Mouse (Mus musculus) heart, adult 11 months (tissue): ENCODE data around the gene Dxo.
A peak's percentile ranks its signal among the peaks of the same experiment; 100 is the strongest.

ENCODE experiments used
- DNase-seq: peaks from one replicate; pipeline ENCODE4 v3.0.0; 2022

Gene Dxo

DNA sequence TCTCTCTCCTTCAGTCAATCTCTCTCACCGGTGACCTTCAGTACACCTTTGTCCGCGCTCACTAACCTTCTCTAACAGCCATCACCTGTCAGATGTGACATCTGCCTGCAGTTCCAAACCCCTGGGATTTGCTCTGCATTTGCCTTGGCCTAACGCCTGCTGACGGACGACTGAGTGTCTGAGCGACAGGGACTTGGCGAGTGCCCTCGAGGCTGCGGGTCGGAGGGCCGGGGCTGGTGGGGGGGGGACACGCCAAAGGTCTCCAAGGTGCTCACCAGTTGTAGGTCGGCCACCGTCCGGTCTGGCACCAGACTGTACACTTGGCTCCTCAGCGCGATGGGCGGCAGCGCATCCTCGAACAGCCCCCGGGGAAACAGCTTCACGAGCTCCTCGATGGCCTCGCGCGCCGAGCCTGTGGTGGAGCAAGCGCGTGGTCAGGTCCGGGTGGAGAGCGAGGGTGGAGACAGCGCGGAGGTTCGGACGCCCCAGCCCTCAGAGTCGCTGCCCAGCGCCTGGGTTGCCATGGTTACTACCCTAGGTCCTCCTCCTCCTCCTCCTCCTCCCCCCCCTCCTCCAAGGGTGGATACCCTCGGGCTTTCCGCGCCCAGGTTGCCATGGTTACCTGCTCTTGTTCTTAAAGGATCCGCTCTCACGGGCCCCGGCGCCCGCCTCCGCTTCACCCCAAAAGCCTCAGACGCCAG, 514 bp upstream of the Dxo start:
- DNase-seq = no peak

DNA sequence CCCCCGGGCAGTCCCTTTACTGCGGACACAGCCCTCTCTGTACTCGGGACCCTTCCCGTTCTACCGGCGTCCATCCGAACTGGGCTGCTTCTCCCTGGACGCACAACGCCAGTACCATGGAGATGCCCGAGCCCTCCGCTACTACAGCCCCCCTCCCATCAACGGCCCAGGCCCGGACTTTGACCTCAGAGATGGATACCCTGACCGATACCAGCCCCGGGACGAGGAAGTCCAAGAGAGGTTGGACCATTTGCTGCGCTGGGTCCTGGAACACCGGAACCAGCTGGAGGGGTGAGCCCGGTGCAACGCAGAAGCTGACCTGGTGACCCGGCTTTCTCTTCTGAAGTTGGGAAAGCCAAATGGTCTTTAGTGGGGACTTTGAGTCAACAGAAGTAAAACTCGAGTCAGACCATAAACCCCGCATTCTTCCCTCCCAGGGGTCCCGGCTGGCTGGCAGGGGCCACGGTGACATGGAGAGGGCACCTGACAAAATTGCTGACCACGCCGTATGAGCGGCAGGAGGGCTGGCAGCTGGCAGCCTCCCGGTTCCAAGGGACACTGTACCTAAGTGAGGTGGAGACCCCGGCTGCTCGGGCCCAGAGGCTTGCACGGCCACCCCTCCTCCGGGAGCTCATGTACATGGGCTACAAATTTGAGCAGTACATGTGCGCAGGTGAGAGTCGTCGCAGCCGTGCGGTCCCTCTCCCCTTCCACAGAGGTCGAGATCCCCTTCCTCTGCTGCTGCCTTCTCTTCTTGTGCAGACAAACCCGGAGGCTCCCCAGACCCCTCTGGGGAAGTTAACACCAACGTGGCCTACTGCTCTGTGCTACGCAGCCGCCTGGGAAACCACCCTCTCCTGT, 875 bp downstream of the Dxo start:
- DNase-seq = peak; percentile 94

DNA sequence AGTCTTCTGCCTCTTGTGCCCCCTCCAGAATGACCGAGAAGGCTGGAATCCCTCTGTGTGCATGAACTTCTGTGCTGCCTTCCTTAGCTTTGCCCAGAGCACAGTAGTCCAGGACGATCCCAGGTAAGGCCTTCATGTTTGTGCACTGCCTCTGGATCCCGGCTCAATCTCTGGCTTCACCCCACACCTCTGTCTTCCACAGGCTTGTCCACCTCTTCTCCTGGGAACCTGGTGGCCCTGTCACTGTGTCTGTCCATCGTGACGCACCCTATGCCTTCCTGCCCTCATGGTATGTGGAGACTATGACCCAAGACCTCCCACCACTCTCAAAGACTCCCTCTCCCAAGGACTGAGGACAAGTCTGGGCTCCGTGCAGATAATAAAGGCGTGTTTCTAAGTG, 2.0 kb downstream of the Dxo start:
- peak; percentile 91 for DNase-seq

DNA sequence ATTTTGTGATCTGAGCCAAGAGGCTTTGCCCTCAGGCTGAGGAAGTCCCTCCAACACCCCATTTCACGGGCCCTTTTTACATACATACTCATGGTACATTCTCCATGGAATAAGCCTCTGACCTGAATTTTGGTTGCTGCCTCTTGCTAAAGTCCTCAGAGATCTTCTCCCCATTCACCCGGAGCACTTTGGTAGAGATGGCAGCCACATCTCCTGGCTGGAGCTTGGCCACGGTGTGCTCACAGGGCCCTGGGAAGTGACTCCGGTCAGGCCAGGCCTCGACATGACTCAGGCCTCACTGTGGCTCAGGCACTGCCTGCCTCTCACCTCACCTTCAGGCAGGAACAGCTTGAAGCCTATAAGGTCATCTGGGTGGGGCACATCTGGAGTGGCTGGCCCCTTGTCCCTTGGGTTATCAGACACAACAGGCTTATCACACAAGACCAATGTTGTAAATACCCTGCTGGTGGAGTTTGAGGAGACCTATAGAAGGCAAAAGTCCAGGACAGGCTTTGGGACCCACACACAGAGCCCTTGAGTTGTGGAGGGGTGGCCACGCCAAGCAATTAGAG, 4.0 kb downstream of the Dxo start:
- DNase-seq = no peak

DNA sequence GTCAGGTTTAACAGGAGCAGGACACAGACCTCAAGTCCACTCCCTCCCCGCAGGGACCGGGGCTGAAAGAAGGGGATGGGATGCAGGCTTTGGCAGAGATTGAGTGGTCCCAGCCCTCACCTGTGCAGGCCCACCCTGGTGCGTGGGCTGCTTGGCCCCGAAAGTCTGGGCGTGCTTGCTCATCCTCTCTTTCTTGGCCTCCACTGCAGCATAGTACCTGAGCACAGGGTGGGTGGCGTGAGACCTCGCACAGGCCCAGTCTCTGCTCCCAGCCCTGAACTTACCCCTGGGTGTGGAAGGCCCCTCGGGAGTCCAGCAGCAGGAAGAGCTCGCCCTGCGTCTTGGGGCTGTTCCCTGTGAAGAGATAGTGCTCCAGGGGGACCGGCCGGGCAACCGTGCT, 8.1 kb downstream of the Dxo start:
- peak; percentile 91 for DNase-seq

DNA sequence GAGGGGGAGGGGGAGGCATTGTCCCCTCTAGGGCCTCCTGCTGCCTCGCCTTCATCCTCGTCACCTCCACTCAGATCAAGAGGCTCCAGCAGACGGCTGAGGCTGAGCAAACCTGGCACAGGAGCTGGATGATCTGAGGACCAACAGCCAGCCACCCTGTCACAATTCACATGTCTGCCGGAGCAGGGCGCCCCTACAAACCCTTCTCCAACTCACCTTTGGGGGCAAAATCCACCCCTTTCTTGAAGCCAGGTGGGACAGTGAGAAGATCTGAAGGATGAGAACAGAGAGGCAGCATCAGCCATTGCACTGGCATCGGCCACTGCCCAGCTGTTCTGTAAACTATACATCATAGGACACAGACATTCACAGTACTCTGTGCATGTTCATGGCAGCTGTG, 10.4 kb downstream of the Dxo start:
- peak; percentile 91 for DNase-seq

DNA sequence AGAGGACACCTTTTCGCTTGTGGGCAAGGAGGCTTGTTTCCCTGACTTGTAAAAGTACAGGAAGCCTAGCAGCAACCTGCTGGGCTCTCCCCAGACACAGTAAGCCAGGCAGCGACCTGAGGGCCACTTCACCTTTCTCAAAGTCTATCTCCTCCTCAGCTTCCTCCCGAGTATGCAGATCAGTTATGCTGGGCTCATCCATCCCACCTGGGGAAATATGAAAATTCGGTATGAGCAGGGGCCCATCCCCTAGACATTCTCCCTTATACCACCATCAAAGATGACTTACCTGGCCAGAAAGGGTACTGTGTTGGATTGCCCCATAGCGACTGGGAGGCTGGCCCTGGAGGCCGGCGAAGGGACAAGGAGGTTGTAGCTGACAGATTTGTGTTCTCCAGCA, 10.8 kb downstream of the Dxo start:
- peak; percentile 90 for DNase-seq

DNA sequence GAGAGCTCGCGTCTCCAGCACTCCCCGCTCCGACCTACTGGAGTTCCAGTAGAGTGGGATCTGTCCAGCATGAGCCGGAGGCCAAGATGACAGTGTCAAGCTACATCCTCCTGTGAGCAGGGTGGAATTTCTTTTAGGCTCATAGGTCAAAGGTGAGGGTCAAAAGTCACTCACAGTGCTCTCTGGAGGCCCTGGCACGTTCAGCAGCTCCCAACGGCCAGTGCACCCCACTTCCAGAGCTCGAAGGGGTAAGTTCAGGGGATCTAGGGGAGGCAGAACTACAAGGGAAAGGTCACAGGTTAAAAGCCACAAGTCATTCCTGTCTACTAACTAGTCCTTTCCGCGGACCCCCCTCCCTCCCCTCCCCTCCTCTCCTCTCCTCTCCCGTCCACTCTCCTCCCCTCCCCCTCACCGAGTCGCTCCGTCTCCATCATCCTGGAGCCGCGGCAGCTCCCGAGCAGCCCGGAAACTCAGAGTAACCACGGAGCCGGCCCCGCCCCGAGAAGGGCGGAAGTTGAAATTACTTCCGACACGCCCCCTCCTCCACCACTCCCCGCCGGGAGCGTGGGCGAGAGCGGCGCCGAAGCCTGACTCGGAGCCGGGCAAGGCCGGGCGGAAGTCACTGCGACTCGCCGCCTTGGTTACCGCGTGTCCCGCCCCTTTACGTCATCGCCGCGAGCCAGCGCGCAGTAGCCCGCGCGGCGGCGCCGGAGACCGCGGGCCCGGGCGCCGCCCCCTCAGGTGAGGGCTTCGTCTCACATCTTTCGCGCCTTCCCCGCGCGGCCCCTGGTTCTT, 13.1 kb downstream of the Dxo start, which contains the start of the genes Skiv2l and Nelfe:
Gene Skiv2l, minus strand, starts transcription at position 489 of the 795 bp plus-strand sequence.
Gene Nelfe, plus strand, starts transcription at position 670 of the 795 bp plus-strand sequence.
- DNase-seq = peak; percentile 99

DNA sequence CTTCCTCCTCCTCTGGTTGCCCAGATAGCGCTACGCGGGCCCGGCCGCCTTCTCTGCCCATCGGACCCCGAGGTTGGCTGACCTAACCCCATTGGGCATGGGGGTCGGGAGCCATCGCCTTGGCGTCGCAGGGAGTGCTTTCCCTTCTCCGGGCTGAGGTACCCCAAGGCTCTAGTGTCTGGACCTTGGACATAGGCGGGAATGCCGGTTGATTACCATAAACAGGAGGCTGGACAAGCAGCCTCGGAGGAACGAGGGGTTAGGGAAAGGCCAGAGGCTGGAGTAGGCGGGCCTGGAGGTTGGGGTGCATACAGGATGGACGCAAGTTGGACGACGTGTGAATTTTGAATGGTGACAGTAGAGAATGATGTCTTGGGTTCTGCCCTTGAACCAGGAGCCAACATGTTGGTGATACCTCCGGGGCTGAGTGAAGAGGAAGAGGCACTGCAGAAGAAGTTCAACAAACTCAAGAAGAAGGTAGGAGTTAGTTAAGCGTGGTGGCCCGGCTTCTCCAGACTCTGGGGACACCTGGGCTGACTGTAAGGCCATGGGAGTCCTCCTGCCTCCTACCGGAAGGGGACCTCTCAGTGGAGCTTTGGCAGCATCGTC, 13.8 kb downstream of the Dxo start:
- DNase-seq = no peak

DNA sequence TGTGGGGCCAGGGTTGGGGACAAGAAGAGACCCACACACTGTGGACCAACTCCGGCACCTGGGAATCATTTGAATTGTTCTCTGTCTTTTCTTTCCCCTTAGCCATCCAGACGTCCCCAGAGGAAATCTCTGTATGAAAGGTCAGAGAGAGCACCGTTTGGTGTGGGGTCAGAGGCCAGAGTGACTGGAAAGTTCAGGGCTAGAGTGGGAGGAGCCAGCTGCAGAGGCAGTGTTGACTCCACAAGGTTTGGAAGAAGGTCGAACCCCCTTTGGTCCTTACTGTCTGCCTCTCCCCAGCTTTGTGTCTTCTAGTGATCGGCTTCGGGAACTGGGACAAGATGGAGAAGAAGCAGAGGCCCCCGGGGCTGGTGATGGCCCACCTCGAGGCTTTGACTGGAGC, 16.7 kb downstream of the Dxo start:
- DNase-seq = no peak

DNA sequence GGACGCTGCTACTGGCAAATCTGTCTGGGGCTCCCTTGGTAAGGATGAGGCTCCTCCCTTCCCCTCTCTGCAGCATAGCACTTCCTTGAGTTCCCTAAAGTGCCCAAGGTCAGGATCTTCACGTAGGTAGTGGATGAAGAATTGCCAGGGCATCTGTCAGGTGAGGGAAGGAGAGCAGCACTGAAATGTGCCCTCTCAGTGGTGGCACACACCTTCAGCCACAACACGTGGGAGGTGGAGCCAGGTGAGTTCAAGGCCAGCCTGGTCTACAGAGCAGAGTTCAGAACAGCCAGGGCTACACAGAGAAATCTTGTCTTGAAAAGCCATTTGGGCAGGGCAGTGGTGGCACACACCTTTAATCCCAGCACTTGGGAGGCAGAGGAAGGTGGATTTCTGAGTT, 17.9 kb downstream of the Dxo start:
- peak; percentile 85 for DNase-seq

DNA sequence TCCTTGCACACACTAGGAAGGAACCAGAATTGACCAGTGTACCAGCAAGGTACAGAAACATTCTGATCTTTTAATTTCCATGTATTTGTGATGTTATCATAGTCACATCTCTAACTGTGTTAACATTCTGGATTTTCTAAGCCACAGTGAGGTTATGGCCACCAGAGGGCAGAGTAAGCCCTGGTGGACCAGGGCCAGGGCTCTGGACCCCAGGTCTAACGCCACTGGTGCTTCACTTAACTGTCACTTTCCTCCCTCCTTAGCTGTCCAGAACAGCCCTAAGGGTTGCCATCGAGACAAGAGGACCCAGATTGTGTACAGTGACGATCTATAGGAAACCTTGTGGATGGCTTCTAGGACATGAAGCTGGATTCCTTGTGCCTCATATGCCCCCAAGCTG, 19.0 kb downstream of the Dxo start:
- peak; percentile 87 for DNase-seq

DNA sequence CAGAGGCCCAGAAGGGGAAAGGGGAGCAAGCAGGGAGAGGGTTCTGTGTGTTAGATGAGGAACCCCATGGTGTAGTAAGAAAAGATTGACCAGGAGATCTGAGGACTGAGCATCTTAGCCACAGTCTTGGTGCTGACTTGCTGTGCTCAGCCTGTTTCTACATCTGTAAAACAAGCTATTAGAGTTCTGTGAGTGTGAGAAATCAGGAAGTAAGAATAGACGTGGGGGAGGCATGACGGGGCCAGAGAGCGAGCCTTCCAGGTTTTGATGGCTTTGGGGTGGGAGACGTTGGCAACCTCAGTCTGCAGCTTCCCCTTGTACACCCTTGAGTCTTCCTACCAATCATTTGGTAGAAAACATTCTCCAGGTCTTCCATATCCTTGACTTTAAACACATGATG, 21.9 kb downstream of the Dxo start:
- DNase-seq = no peak

DNA sequence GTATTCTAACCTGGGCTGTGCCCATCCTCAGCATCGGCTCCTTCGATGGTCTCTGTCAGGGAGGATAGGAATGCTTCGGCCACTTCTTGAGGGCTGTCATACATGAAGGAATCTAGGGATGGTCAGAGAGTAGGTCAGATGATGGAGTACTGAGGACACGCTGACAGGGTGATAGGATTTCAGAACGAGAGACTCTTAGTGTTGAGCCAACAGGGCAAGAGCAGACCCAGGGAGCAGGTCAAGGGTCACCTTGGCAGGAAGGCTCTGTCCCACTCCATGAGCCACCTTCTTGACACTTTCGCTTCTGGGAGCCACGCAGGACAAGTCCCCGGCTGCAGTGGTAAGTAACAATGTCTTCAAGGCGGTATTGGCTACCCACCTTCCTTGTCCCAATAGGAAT, 23.7 kb downstream of the Dxo start:
- peak; percentile 83 for DNase-seq

DNA sequence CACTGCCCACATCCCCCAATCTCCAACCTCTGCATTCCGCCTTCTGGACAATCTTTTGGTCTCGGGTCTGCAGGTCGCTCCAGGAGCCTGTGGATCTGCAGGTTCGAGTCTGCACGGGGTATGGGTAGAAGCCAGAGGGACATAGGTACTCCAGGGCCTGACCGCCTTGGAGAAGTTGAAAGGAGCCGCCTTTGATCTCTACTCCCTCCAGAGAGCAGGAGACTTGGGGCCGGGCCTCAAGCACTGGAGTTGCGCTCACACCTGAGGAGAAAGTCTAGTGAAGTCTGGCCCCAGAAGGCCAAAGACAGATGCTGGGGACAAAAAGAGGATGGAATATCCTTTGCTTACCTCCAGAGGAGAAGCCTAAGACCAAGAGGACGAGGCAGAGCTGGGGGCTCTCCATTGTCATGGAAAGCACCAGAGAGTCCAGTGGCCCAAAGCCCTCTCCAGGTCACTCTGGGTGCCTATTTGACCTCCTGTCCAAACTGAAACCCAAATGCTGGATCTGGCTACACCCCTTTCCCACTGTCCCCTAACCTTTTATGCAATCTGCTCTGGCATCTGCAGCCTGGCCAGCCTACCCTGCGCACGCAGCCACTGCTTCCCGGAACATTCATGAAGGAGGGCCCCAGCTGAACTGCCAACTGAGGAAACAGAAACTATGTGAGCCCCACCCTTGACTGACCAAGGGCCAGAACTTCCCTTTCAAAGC, 25.0 kb downstream of the Dxo start:
- DNase-seq = peak; percentile 97

DNA sequence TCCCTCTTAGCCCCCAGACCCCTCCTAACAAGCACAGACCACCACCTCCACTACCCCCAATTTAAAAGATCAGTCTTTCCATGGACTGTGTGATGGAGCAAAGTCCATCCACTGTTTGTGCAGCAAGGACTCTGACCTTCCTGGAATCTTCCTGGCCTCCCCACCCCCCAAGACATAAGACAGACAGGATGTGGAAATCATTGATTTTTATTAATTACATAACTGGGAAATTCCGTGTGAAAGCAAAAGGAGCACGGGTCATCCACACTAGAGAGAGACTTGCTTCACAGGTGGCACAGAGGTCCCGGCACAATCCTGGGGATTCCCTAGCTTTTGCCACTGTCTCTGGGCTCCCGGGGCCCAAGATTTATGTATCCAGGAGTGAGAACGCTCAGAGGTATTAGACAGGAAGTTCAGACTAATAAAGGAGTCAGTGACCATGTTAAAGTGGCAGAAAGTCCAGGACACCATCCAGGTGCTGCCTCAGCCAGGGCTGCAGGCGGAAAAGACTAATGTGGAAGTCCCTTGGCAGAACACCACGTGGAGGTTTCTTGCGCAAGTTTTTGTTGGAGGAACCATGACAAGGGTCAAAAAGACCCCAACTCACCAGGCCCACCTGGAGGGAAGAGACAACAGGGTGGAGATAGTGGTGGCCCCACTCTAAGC, 25.7 kb downstream of the Dxo start, which contains the start of gene Cfb:
Gene Cfb, minus strand, starts transcription at position 103 of the 666 bp plus-strand sequence.
- peak; percentile 86 for DNase-seq

DNA sequence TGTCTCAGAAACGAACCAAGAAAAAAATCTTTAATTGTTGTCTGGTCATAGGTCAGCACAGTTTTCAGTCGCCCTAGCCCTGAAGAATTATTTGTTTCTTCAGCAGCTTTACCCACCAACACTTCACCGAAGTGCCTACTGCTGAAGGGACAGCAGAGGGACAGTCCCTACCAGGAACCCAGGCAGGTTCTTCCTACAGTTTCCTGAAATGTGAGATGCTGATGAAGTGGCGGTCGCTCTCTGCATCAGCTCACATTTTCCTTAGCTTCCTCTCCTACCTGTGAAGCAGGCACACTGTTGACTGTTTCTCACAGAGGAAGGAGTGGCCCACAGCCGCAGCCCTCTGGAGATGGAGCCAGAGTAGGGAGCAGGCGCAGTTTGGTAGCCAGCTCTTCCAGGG, 29.2 kb downstream of the Dxo start:
- DNase-seq = no peak

DNA sequence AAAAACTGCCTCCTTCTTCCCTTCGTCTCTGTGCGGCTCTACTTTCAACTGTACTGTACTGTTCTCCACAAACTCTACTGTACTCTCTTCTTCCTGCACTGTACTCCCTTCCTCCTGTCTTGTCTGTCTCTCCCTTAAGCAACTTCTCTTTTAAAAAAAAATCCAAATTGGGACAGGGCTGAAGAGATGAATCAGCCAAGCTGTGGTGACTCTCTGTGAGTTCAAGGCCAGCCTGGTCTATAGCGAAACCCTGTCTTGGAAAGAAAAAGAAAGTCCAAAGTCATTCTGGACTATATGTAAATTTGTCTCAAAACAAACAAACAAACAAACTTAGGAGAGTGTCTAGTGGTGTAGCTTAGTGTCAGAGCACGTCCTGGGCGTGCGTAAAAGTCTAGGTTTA, 37.5 kb downstream of the Dxo start:
- DNase-seq = no peak

DNA sequence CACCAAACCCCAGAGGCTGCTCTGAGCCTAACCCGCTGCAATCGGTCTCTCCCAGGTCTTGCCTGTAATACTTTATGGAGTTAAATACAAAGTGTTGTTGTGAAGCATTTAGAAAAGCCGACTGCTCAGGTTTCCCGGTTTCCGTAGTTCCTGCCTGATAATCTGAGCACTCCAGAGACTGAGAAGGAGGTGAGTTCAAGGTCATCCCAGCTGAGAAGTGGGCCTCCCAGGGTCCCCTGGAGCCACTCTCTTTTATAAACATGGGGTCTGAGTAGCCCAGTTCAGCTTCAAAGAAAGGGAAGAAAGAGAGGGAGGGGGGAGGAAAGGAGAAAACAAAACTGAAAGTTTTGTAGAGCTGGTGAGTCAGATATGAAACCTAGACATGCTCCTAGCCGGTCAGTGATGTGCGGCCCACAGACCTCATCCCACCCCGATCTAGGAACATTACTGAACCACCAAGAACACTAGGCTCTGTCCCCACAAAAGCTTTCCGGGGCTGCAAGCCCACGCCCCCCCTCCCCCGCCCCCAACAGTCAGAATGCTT, 42.6 kb downstream of the Dxo start, which contains the start of gene Zbtb12:
Gene Zbtb12, plus strand, starts transcription at position 148 of the 544 bp plus-strand sequence.
- no peak for DNase-seq

DNA sequence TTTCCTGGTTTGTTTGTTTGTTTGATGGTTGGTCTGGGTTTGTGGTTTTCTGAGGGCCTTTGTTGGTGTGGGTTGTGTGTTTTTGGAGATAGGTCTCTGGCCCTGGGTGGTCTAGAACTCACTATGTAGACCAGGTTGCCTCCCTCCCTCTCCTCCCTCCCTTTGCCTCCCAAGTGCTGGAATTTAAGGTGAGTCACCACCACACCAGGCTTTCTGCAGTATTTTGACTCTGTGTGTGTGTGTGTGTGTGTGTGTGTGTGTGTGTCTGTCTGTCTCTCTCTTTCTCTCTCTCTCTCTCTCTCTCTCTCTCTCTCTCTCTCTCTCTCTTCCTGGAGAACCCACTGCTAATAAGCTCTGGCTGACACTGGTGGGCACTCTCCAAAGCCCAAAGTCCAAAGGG, 44.3 kb downstream of the Dxo start:
- DNase-seq = no peak
